Mouse (Mus musculus) forelimb bud, embryonic 11.5 days (tissue): Measurements from ENCODE around the gene Plekhg6.

Experiments used
- DNase-seq: peaks from one replicate; pipeline ENCODE4 v3.0.0-alpha.2; 2012; ENCODE audit warnings: low read depth, low spot score

Gene Plekhg6

GRCm38 (mm10) chr6:125354352-125355151 lies 26.0 kb downstream of the Plekhg6 start:
- no peak for DNase-seq

DNA sequence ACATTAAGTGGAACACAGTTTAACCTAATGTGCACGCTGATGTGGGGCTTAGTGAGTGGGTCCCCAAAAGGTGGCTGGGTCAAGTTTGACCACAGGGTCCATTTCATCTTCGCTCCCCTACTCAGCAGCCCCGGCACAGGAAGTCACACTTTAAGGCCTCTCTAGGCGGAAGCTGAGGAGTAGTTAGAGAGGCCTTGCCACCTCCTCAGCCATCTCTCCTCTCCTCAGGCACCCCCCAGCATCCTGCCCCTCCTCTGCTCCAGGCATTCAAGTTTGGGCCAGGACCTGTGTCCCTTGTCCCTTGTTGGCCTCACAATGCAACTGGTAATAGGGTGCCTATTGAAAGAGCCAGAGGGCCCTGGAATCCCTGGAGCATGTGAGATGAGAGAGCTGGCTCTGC lies 26.9 kb downstream of the Plekhg6 start:
- no peak for DNase-seq

- no peak for DNase-seq
Measured at GRCm38 (mm10) chr6:125353221-125353620, 27.4 kb downstream of the Plekhg6 start.

DNA sequence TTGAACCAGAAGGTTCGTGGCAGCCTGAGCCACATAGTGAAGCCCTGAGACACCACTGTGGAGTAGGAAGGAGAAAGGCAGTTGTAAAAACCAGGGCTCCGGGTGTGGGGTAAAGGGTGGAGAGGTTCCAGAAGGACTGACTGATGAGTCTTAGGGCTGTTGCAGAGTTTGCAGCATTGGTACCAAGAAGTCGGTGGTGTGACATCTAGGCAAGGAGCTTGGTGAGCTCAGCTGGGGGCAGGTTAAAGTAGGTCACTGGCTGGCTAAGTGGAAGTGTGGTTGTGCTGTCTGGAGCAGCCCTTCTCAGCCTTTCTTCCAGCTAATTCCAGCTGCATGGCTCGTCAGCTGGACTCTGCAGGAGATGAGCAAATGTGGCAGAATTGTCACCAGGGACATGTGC lies 27.8 kb downstream of the Plekhg6 start:
- no peak for DNase-seq

DNA sequence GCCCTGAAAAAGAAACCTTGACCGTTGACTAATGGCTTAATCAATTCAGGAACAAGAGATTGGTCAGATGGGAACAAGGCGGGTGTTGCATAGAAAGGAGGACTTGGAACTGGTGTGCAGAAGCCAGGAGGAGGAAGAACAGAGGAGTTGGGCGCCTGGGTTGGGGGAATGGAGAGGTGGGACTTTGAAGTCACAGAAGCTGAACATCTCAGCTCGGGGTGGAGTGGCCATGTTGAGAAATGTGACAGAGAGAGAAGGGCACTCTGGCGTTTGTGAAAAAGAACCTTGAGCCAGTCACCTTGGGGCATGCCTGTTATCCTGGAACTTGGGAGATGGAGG lies 28.6 kb downstream of the Plekhg6 start:
- no peak for DNase-seq

DNA sequence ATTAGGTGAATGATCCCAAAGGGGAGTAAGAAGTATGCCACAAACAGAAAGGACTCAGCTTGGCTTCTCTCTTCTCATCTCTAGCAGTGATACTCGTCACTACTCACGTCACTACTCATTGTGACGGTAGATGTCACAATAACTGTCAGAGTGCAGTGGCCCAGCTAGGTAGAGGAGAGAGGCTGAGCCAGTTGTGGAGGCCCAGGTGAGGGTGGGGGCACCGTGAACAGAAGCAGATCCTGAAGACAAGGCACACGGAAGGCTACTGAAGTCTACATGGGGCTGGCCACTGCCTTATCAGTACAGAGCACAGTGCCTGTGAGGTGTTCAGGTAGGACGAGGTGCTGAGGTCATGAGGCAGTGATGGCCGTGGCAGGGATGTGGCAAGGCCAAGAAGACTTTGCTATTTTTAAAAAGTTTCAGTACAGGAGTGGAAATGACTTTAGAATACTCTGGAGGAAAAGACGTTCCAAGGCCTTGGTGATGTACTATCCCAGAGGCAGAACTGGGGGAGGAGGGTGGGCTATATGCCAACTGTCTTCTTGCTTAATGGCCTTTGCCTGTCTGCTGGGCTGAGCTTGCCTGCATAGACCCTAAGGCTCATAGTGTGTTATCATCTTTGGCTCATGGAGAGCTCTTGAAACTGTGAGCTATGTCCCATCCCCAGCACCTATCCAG lies 29.1 kb downstream of the Plekhg6 start:
- DNase-seq = no peak

DNA sequence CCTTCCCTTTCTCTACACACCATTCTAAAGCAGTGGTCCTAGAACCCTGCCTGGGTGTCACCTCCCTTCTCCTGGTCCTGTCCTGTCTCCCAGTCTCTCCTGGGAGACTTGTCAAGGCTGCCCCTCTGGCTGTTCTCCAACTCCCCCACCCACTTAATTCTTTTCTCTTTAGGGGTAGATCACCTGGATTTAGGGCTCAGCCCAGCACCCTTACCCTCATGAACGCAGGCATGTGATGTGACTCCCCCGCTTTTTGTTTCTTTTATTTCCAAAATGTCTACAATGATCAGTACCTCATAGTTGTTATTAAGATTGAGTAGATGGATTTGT lies 29.6 kb downstream of the Plekhg6 start:
- DNase-seq = no peak

DNA sequence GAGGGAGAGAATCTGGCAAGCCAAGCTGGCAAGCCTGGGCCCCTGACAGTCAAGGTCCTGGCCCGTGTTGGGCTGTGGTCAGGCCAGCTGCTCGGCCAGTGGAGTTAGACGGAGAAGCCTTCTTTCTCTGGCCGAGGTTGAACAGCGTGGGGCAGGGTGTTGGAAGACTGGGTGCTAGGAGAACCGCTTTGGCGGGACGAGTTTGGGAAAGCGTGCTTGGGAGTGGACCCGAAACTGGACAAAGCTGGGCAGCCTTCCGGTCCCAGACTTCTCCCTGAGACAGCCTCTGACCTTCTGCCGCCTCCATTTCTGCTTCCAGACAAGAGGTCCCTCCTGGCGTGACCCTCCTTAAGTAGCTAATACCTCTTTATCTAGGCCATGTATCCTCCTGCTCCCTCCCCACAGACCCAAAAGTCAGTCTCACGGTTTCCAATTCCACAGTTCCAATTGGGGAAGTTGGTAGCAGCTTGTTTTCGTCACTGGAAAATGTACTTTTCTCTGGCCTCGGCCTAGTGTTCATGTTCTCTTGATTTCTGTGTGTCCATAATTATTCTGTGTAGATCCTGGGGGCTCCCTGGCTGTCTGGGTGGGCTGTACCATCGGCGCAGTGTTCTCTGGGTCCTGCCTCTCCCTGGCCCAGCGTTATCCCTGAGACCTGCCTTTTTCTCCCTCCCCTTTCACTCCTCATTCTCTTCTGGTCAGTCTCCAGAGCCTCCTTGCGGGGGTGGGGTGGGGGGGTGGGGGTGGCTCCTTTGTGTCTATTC lies 30.2 kb downstream of the Plekhg6 start:
- no peak for DNase-seq

DNA sequence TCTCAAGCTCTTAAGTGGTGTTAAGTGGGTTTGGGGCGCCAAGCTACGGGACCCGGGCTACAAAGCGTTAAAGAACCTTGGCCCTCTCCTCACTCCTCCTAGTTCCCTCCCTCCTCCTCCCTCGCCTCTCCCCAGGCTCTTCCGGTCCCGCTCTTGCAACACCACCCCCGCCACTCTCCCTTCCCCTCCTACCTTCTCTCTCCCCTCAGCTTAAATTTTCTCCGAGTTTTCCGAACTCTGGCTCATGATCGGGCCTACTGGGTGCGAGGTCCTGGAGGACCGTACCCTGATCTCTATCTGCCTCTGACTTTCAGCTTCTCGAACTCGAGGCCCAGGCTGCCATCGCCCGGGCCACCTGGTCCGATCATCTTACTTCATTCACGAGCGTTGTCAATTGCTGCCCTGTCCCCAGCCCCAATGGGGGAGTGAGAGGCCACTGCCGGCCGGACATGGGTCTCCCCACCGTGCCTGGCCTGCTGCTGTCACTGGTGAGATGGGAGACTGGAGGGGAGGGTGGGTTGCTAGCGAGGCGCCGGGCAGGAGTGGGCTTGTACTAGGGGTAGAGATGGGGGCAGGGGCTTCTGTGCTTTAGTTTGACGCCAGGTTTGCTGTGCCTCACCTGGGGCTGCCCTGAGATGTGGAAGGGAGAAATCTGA lies 30.9 kb downstream of the Plekhg6 start:
- DNase-seq = peak; percentile 64

- no peak for DNase-seq
Measured at GRCm38 (mm10) chr6:125348721-125349574, 31.6 kb downstream of the Plekhg6 start, which contains the start of gene Tnfrsf1a. Tnfrsf1a (plus strand) TSS chr6:125349362.

DNA sequence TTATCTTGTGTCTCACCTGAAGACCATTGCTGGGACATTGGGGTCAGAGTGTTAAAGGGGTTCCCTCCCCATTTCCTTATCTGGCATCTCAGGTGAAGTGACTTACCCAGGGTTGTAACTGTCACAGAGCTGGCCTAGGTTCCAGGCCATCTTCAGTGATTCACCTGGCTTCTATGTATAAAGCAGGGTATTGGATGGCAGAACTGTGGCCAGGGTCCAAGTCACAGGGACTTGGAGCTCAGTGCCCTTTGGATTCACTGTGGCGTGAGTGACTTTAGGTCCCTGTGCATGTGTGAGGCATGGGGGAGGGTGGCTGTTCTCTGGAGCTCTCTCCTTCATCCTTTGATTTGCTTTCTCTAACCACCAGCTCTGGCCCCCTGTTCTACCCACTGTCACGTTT lies 34.6 kb downstream of the Plekhg6 start:
- DNase-seq = no peak

- DNase-seq = no peak
Measured at GRCm38 (mm10) chr6:125345625-125346024, 35.0 kb downstream of the Plekhg6 start.

GRCm38 (mm10) chr6:125344866-125345265 lies 35.7 kb downstream of the Plekhg6 start:
- no peak for DNase-seq

DNA sequence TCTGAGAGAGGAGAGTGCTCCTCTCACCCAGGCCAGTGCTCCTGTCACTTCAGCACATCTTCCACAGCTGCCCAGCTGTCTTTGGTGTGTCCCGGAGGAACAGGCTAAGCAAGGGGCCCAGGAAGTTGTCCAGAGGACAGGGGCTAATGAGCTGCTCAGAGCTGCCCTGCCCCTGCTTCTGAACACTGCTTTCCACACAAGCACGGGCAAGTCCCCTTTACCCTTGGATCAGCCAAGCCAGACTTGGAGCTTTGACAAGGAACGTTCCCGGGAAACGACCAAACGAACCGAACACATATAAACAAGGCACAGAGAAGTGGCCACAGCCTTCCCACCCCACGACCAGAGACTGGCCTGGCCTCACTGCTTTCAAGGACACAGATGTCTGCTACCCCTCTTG lies 36.5 kb downstream of the Plekhg6 start:
- no peak for DNase-seq

- no peak for DNase-seq
Measured at GRCm38 (mm10) chr6:125342198-125342597, 38.4 kb downstream of the Plekhg6 start.

DNA sequence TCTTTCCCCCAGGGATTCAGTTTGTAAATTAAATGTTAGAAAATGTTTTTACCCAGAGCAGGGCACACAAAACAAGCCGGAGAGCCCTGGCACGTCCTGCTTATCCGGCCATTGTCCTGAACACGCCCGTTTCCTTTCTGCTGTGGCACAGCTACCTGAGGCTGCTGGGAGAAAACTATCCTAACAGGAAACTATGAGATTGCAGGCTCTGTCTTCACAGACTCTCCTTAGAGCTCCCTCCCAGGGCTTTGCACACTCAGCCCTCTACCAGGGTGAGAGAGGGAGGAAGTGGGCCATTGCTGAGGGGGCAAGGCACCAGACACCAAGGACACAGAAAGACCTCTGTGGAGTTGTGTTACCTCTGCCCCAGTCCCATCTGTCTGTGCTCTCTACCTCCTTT lies 40.3 kb downstream of the Plekhg6 start:
- DNase-seq = no peak

DNA sequence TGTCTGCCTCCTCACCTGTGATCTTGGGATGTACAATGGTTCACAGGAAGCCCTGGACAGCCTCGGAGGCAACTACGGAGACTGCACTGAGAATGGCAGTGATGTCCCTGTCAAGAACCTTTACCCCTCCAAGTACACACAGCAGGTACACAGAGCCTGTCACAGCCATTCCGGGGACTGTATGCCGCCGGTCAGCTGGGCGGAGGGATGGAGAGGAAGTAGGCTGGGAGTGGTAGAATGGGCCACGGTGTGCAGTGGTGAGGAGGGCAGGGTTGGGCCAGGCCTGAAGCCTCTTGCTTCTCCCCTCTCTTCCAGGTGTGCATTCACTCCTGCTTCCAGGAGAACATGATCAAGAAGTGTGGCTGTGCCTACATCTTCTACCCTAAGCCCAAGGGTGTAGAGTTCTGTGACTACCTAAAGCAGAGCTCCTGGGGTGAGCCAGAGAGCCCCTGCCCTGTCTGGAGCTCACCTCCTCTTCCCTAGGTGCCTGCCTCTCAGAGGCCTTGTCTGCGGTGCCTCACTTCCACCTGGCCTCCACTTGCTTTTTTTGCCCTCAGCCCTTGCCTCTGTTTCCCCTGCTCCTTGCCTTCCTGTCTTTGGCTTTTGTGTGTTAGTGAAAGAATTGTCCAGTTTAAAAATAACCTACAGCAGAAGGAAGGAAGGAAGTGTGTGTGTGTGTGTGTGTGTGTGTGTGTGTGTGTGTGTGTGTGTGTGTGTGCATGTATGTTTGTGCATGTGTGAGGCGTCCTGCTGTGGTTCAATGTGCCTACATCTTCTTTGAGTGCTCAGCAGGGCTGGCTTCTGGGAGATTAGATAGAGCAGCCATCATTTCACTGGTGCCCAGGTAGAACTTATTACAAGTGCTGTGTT lies 41.6 kb downstream of the Plekhg6 start:
- DNase-seq = no peak

- DNase-seq = no peak
Measured at GRCm38 (mm10) chr6:125334356-125334755, 46.2 kb downstream of the Plekhg6 start.

GRCm38 (mm10) chr6:125333112-125333899 lies 47.3 kb downstream of the Plekhg6 start:
- no peak for DNase-seq
